Mouse (Mus musculus) naive thymus-derived CD4-positive, alpha-beta T cell, adult 2 months (primary cell): ENCODE data around the gene Srcap.
"Not testable (repeated sequence)": the region's sequence is repeated elsewhere in the genome, so short reads cannot be mapped to it uniquely, and the experiment has no call there.

Source experiments
- DNase-seq: peaks from one replicate; pipeline ENCODE4 v3.0.0-alpha.2; 2011; ENCODE audit warnings: low read depth

The Srcap gene

GRCm38 (mm10) chr7:127511808-127512230, at the start of gene Srcap:
Gene Srcap, plus strand, starts transcription at chr7:127511983.
- peak; percentile 97 for DNase-seq

GRCm38 (mm10) chr7:127465191-127465590, 46.6 kb upstream of the Srcap start:
- DNase-seq, result no peak

DNA sequence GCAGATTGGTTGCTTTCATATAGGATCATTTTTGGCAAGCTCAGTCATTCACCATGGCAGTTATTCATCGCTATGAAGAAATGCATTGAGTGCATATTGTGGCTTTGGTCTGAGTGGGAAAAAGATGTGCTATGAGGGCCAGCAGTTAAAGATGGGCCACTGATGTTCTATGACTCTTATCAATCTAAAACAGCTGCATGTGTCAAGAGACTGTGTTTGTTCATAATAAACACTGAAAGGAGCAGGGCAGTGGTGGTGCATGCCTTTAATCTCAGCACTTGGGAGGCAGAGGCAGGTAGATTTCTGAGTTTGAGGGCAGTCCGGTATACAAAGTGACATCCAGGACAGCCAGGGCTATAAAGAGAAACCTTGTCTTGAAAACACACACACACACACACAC, 46.1 kb upstream of the Srcap start:
- DNase-seq, result not testable (repeated sequence)

DNA sequence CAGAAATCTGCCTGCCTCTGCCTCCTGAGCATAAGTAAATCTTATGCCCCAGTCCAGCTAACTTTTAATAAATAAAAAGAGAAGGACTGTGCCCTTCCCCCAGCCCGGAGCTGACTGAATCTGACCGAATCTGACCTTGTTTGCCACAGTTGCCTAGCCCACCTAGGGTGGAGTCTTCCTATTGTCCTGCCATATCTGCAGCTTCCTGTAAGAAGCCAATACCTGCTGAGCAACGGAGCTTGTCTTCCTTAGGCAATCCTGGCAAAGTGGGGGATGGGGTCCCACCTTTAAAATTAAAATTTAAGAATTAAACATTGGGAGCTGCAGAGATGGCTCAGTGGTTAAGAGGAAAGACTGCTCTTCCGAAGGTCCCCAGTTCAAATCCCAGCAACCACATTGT, 45.2 kb upstream of the Srcap start:
- no peak for DNase-seq

DNA sequence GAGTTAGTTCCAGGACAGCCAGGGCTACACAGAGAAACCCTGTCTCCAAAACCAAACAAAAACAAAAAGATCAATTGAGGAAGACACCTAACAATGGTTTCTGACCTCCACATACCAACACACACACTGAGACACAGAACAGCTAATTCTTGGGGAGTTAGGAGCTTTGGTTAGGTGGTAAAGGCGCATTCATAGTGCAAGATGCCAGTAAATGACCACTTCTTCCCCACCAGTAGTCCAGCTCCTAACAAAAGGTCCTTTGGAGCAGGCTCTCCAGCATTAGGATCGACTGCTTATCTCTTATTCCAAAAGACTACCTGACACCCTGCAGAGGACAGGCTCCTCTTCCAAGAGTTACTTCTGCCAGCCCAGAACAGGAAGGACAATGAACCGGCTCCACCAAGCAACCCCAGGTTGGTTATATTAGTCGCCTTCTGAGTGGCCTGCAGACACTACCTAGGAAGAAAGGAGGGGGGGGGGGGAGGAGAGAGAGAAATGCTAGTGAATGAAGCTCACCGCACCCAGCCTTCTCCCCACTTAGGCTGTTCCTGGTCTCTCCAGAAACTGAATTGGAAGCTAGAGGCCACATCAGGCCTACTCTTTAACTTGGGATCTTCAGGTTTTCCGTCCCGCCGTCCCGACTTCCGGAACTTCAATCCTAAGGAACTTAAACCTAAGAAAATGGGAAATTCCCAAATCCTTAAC, 41.6 kb upstream of the Srcap start:
- DNase-seq, result no peak

GRCm38 (mm10) chr7:127470743-127471645, 40.8 kb upstream of the Srcap start:
- DNase-seq, result peak; percentile 94

DNA sequence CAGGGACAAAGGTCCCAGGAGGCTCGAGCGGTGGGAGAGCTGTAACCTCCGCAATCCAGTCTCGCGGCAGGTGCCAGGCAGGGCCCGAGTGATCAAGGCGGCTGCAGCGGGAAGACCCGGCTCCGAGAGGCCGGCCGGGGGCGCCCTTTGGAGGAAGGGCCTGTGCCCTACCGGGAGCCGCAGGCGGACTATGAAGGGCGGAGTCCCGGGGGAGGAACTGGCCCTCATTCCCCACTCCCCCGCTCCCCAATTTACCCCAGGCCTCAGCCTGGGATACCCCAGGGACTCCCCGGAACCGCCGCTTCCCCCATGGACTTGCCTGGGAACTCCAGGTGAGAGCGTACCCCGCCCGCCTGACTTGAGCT, 40.2 kb upstream of the Srcap start:
- DNase-seq, result peak; percentile 43

GRCm38 (mm10) chr7:127472060-127472459, 39.7 kb upstream of the Srcap start:
- DNase-seq, result no peak

DNA sequence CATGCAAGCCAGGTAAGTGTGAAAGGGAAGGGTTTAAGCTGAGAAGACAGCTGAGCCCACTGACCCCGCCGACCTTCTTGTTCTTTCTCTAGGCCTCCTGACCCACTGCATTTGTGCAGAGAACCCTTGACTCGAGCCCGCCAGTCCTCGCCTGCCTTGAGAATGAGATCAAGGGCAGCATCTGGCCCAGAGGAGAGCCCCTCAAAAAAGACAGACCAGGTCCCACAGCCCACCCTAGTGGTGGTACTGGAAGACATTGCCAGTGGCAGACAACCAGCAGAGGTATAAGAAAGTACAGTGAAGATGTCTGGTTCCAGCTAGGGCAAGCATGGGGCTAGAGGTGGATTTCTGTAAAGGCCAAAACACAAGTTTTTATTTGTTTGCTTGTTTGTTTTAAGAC, 38.1 kb upstream of the Srcap start:
- DNase-seq, result no peak

- DNase-seq, result no peak
Measured at GRCm38 (mm10) chr7:127474378-127475070, 37.3 kb upstream of the Srcap start.

DNA sequence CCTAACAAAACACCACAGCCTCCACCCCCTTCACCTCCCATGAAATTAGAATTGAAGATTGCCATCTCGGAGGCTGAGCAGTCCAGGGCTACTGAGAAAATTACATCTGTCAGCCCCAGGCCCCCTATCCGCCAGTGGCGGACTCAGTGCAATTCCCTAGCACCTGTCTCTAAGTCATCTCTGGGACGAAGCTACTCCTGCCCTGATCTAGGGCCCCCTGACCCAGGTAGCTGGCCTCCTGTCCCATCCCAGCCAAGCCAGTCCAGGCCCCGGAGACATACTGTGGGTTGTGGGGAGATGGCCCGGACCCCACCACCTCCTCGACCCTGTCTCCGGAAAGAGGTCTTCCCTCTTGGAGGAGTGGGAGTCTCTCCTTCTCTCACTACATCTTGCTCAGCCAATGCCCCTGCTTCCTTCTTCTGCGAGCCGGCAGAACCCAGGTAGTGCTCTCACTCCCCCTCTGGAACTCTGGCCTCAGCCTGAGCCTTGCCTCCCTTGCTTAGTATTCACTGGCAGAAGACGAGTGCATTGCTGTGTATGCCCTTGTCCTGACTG, 36.5 kb upstream of the Srcap start:
- DNase-seq, result no peak

- no peak for DNase-seq
Measured at GRCm38 (mm10) chr7:127476336-127476735, 35.4 kb upstream of the Srcap start.

- DNase-seq, result no peak
Measured at GRCm38 (mm10) chr7:127476855-127477254, 34.9 kb upstream of the Srcap start.

DNA sequence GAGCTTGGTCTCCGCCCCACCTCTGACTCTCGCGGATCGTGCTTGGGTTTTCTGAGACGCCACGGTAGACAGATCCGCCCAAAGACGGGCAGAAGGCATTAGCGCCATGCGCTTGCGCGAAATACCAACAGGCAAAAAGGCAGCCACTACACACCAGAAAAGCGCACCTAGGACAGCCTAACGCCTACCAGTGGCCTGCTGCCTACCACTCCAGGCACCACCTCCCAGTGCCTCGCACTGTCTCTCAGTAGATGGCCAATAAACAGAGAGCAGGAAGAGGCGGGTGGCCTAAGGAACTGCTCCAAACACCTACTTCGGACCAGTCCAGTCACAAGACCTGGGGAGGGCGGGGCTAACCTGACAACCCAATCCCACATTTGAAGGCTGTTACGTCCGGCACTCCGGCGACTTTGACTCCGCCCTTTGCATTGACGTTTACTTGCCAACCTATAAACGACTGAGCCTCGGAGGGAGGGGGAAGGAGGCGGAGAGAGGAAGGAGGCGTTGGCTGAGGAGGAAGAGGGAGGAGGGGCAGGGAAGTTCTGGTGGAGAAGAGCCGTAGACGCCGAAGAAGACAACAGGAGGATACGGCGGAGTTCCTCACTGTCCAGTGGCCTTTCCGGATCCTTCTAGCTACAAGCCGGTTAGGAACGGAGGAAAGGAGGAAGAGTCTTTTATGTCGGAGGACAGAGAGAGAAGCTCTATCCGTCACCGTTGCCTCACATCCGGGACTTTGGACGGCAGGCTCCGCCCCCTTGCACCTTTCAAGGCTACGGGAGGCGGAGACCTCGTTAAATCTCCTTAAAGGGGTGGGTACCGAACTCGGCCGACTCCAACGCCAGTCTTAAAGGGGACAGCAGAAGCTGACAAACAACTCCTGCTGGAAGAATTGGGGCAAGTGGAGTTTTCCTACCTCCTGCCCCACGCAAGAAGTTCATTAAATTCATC, 33.8 kb upstream of the Srcap start:
- DNase-seq, result peak; percentile 100

DNA sequence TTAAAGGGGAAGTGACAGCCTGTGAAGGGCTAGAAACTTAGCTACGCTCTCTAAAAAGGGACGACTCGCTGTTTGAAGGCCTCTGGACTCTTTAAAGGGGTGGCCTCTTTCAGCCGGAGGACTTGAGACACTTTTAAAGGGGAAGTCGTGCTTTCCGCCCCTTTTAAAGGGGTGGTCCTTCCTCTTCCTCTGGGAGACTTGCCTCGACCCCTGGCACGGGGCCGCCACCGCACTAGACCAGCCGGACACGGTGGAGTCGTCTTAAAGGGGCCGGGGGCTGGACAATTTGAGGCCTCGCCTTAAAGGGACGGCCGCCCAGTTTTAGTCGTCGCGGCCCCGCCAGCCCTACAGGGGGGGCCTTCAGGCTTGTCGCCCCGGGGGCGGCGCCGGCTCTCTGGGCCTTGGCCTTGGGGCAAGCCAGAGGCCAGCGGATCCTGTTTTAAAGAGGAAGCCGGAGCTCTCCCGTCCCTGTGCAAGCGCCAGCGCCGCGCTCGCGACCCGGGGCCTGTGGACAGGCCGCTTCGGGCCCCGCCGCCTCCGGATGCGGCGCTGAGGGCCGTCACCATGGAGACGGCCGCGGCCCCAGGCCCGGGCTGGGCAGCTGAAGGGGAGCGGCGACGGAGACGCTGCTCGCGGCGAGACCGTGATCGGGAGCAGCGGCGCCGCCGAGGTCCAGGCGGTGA, 33.0 kb upstream of the Srcap start, which contains the start of gene Fbrs:
TSS of gene Fbrs (plus strand) at position 565 of the 683 bp plus-strand sequence.
- DNase-seq, result no peak

GRCm38 (mm10) chr7:127479318-127480225, 32.2 kb upstream of the Srcap start:
- DNase-seq, result no peak

- DNase-seq, result peak; percentile 83
Measured at GRCm38 (mm10) chr7:127480321-127480720, 31.5 kb upstream of the Srcap start.

- DNase-seq, result no peak
Measured at GRCm38 (mm10) chr7:127485416-127485815, 26.4 kb upstream of the Srcap start.

DNA sequence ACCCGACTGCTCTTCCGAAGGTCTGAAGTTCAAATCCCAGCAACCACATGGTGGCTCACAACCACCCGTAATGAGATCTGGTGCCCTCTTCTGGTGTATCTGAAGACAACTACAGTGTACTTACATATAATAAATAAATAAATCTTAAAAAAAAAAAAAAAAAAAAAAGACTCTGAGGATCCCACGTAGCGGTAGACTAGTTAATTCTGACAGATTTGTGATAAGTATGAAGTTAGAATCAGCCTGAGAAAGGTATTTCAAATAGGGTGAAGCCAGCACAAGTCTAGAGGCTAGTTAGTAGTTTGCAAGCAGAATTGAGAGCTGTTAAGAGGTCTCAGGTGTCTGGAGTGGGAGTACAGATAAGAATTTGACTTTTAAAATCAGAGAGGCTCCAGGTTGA, 23.4 kb upstream of the Srcap start:
- not testable (repeated sequence) for DNase-seq
